Mouse (Mus musculus) ES-E14 (cell line): ENCODE data around the gene Hsh2d.

Source experiments
- MAFK ChIP-seq: IDR thresholded peaks from 2 replicates; pipeline ENCODE4 v1.6.1; 2014; ENCODE audit warnings: mild to moderate bottlenecking, low read depth, low read length, inconsistent platforms; ENCODE audit not compliant: insufficient read depth
- ZC3H11A ChIP-seq: IDR thresholded peaks from 2 replicates; pipeline ENCODE4 v1.6.1; 2012; ENCODE audit warnings: low read depth, mild to moderate bottlenecking, inconsistent platforms, low read length, borderline replicate concordance
- ZNF384 ChIP-seq: IDR thresholded peaks from 2 replicates; pipeline ENCODE4 v1.6.1; 2012; ENCODE audit warnings: low read depth, low read length, inconsistent platforms

DNA sequence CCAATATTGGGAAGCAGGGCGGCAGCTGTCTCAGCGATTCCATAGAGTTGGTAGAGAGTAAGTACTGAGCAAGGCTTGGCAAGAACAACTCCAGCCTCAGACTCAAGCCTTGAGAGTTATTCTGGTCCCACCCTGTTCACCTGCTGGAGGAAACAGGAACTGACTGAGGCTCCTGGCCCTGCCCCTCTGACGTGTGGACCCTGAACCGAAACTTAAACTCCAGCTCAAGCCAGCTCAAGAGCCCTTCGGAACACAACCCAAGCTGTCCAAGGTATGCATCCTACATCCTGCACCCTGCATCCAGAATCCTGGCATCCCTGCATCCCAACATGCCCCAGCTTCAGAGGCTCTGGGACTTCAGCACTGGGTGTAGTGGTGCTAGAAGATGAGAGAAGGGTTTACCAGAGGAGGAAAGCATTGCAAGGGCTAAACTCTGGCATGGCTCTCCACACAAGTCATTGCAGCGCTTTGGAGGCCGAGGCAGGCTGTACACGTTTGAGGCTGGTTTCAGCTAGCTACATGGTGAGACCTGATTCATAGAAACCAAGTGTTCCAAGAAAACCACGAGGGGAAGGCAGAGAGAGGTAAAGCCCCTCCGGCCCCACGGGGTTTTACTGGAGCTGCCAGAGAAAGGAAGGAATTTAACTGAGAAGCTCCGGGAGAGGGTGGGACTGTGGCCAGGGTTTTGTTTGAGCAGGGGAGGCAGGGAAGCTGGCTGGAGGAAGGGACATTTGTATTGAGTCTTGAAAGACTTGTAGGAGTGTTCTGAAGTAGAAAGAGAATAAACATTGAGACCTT is at the start of gene Hsh2d:
- TF ChIP-seq ZC3H11A (no peak), MAFK (no peak), ZNF384 (no peak)
